Mouse (Mus musculus): ENCODE measurements at regions not wholly inside any gene's neighbourhood (a gene's known extent, or its start where the extent isn't known, plus 50 kb on each side); places are given as distances from the start of the nearest gene placed in this dataset.

- ChIA-PET POLR2A (no interaction called here), CTCF (no interaction called here)
These were observed 374.1 kb downstream of the Nedd1 start for GRCm38 (mm10) chr10:92347960-92348675.

- POLR2A ChIA-PET: no interaction called here
- CTCF ChIA-PET: no interaction called here
These were observed 382.5 kb downstream of the Nedd1 start for GRCm38 (mm10) chr10:92339671-92340070.

DNA sequence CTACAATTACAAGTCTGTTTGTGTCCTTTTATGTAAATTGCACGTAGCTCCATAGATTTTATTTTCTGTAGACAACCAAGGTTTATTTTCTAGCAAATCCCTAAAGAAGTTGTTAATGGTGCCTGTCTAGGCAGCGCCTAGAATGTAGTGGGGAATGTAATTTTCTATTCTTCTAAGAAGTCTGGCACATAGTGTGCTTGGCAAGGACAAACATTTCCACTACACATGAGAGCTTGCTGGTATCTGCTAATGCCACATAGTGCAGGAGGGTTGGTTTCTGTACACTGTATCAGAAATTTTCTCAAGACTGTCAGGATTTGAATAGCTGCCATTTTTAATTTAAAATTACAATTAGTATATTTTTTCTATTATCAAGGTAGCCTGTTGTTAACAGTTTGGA lies 385.3 kb downstream of the Nedd1 start:
- CTCF ChIA-PET: no interaction called here
- POLR2A ChIA-PET: no interaction called here

DNA sequence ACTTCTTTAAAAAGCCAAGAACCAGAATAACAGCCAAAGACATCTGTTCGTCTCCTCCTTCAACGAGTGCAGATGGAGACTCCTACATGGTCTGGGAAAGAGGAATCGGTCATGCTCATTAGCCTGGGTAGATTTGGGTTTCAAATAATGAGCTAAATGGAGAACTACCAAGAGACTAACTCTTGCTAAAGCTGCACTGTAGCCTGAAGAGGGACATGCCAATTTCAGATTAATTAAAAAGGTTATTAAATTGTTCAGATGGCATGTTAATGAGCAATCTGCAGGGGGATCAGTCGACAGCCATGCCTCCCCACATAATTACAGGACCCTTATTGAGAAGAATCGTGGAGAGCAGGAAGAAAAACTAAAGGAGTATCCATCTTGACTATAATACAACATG lies 386.1 kb downstream of the Nedd1 start:
- CTCF ChIA-PET: no interaction called here
- POLR2A ChIA-PET: no interaction called here

DNA sequence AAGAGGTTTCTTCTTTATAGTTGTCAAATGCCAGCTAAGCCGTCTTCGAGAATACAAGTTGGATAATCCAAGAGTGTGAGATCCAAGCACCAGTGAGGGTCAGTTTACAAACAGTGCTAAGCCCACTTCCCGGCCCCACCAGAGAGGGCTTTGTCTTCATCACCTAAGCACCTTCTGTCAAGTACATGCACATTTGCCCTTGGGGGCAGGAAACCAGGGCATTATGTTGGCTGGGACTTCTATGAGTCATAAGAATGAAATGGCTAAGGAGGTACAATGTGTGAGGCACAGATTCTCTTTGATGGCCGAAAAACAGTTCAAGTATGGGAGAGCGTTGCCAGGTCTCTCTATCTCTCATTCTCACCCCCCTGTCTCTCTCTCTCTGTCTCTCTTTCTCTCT lies 387.1 kb downstream of the Nedd1 start:
- CTCF ChIA-PET: no interaction called here

GRCm38 (mm10) chr10:92333869-92334268 lies 388.4 kb downstream of the Nedd1 start:
- ChIA-PET POLR2A (no interaction called here), CTCF (no interaction called here)

More for the DNA sequence above, 387.1 kb downstream of the Nedd1 start:
- POLR2A ChIA-PET: no interaction called here

DNA sequence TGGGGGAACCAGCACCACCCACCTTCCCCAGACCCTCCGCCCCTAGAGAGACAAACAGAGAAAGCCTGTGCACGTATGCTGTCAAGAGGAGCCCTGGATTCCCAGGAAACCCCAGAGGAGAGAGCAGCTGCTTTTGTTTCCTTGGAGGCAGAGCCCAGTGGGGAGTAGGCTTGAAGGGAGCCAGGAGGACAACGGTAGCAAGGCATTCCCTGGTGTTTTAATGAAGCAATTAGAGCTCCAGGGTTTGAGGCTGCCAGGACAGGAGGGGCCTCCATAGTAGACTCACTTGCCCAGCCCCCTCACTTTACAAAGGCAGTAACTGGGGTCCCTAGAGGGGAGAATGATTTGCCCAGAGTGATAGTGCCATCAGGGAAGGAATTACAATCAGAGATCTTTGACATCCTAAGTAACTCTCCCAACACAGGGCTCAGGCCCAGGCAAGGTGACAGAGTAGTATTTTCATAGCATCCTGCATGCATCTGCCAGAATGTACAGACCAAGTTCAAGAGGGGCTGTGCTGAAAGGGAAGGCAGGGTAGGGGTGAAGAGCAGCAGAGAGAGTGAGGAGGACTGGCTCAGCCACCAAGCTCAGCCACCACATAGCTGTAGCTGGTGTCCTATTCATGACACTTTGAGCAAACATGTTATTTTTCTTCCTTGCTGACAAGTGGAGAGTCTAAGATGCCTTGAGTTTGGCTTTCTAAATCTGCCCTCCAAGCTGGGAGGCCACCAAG lies 389.0 kb downstream of the Nedd1 start:
- CTCF ChIA-PET: no interaction called here
- POLR2A ChIA-PET: interaction anchor here in 2 of 4 experiments (0.7 kb wide), 2 partner anchors 179 to 813 kb away, joined by 3 to 6 read pairs; no protein-coding TSS in a partner anchor

- CTCF ChIA-PET: no interaction called here
These were observed 392.1 kb downstream of the Nedd1 start for GRCm38 (mm10) chr10:92330150-92330549.

DNA sequence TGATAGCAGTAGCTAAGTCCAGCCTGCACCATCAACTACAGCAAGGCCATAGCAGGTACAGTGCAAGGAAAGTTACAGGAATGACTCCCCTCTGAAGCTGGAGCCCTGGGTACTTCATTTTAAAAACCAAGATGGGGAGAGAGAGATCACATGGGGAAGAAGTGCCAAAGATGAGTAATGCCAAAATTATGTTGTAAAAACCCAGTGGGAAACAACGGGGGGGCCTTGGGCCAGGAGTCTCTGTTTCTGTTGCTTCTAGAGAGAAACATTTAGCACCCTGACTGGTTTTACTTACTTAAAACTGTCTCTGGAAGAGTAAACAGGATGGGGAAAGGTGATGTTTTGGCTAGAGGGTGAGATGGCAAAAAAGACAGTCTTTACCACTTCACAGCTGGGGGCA lies 392.6 kb downstream of the Nedd1 start:
- ChIA-PET CTCF (no interaction called here), POLR2A (interaction anchor here in 1 of 4 experiments (0.6 kb wide), 1 partner anchor 41 kb away, joined by 3 read pairs; no protein-coding TSS in a partner anchor)

More at GRCm38 (mm10) chr10:92330150-92330549, 392.1 kb downstream of the Nedd1 start:
- POLR2A ChIA-PET: interaction anchor here in 2 of 4 experiments (0.6 kb wide), 2 partner anchors 40 to 280 kb away, joined by 3 to 4 read pairs; no protein-coding TSS in a partner anchor

DNA sequence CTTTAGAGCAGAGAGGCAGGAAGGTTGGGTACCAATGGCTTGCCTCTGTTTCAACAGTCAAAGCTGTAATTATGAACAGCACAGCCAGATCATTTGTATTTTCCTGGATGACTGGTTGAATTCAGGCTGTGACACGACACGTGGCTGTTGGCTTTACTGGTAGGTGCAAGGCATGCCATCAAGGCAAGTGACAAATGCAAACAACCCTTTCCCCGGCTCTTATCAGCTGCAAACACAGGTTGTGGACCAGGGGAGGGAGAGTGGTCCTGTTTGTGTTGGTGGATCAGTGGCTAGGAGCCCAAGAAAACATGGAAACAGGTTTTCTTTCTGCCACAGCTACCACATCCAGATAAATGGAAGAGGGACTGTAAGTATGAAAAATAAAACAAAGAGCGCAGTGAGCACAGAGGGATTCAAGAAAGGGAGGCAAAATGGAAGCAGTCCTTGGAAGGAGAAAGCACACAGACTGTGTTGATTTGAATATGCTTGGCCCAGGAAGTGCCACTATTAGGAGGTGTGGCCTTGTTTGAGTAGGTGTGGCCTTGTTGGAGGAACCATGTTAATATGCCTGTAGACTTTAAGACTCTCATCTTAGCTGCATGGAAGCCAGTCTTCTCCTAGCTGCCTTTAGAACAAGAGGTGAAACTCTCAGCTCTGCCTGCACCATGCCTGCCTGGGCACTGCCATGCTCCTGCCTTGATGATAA lies 396.8 kb downstream of the Nedd1 start:
- POLR2A ChIA-PET: no interaction called here
- CTCF ChIA-PET: no interaction called here

- ChIA-PET CTCF (no interaction called here), POLR2A (no interaction called here)
These were observed 407.6 kb downstream of the Nedd1 start for GRCm38 (mm10) chr10:92314606-92315005.

- ChIA-PET CTCF (no interaction called here), POLR2A (no interaction called here)
These were observed 409.9 kb downstream of the Nedd1 start for GRCm38 (mm10) chr10:92312278-92312677.

GRCm38 (mm10) chr10:92308643-92309042 lies 413.6 kb downstream of the Nedd1 start:
- CTCF ChIA-PET: interaction anchor here in 1 of 4 experiments (0.6 kb wide), 2 partner anchors 587 to 1001 kb away, joined by 3 read pairs; no protein-coding TSS in a partner anchor
- POLR2A ChIA-PET: no interaction called here

DNA sequence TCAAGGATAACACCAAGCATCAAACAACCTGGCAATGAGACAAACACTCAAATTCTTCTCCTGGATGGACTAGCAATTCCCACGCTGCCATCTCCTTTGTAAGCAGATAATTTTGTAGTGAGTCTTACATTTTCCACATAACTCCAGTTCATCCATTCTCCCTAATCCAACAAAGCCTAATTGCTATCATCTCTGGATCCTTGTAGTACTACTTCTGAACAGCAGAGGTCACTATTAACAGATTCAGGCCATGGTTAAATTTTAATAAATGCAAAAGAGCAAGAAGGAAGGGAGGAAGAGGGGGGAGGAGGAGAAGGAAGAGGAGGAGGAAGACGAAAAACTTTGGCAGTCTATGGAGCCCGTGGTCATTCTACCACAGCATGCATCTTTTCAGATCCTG lies 414.4 kb downstream of the Nedd1 start:
- CTCF ChIA-PET: no interaction called here
- POLR2A ChIA-PET: no interaction called here

DNA sequence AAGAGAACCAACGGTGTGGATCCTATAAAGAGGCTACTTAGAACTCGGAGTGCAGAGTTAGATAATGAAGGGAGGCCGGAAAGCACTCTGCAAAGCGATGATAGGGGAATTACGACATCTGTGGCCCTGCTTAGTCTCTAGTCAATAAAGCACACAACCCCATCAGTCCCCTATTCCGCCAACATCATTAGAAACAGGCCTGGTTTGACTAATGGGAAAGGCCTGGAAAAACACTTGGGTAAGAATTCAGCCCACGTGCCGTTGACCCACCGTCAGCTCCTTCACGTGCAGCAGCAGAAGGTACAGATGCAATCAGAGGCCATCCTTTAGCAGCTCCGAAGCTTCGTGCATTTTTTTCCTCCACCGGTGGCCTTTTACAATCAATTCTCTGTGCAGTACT lies 423.5 kb downstream of the Nedd1 start:
- ChIA-PET CTCF (interaction anchor here in 1 of 4 experiments (0.5 kb wide), 1 partner anchor 1607 kb away, joined by 3 read pairs; no protein-coding TSS in a partner anchor), POLR2A (no interaction called here)

GRCm38 (mm10) chr10:92296837-92297236 lies 425.4 kb downstream of the Nedd1 start:
- ChIA-PET CTCF (no interaction called here), POLR2A (interaction anchor here in 1 of 4 experiments (0.6 kb wide), 1 partner anchor 1608 kb away, joined by 5 read pairs; no protein-coding TSS in a partner anchor)

DNA sequence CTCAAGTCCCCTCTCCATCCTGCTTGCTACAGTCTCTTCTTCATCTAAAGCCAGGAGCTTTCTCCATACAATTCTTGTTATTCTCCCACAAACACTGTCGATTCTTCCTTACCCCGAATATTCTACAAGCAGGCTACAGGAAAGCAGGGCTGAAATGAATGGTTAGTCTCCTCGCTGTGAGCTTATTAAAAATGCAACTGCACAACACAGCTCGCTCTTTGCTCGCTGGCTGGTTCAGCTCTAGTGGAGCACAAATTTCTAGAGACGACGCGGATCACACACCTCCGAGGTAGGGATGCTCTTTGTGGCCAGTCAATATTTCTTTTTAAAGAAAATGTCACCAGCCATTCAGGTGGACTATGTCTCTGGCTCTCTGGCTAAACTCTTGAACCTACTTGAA lies 425.9 kb downstream of the Nedd1 start:
- CTCF ChIA-PET: interaction anchor here in 1 of 4 experiments (0.5 kb wide), 1 partner anchor 1001 kb away, joined by 3 read pairs; no protein-coding TSS in a partner anchor
- POLR2A ChIA-PET: no interaction called here

GRCm38 (mm10) chr10:92293261-92293660 lies 429.0 kb downstream of the Nedd1 start:
- ChIA-PET POLR2A (no interaction called here), CTCF (no interaction called here)

GRCm38 (mm10) chr10:92289230-92289629 lies 433.0 kb downstream of the Nedd1 start:
- ChIA-PET CTCF (no interaction called here), POLR2A (no interaction called here)

- POLR2A ChIA-PET: no interaction called here
- CTCF ChIA-PET: no interaction called here
These were observed 438.0 kb downstream of the Nedd1 start for GRCm38 (mm10) chr10:92284231-92284630.

All from embryonic stem cell, embryonic (primary cell).